Mouse (Mus musculus) heart, postnatal 0 days (tissue): Measurements from ENCODE around the gene Tmem63b.

ENCODE experiments used
- CTCF ChIP-seq: IDR thresholded peaks from 2 replicates; pipeline ENCODE4 v1.5.1; 2016; ENCODE audit warnings: antibody characterized with exemption, control low read depth, low read depth
- EP300 ChIP-seq: IDR thresholded peaks from 2 replicates; pipeline ENCODE4 v1.6.1; 2016; ENCODE audit warnings: antibody characterized with exemption, low read depth

DNA sequence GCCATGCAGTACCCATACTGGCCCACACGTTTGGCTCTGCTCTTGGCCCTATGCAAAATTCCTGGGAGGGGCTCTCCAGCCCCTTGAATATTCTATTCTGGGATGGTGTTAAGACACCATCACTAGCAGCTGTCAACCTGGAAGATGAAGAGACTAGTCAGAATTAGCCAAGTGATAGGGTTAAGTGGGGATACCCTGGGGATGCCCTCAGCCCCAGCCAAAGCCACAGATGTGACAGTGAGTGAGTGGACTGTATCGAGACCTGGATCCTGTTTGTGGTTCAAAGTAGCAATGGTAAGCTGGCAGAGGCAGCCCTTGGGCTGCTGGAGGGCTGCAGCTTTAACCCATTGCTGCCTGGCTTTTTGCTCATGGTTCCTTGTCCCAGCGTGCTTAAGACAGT, 23.1 kb upstream of the Tmem63b start:
- no peak for TF ChIP-seq EP300
- no peak for TF ChIP-seq CTCF
